Mouse (Mus musculus) limb, embryonic 11.5 days (tissue): Measurements from ENCODE around the gene A830018L16Rik. TPM values are rescaled to one million over a fixed set of nuclear protein-coding genes. Genes with fewer than 3 reads are reported as not detected.

ENCODE experiments used
- ATAC-seq: fragments of 200-750 bp; cut with Nextera tagmentation; 2 replicates; pipeline ENCODE4 v1.8.0; 2017; ENCODE audit warnings: low read depth; ENCODE audit not compliant: insufficient number of reproducible peaks, low FRiP score, low TSS enrichment
- DNase-seq: peaks from one replicate; pipeline ENCODE4 v3.0.0-alpha.2; 2015; ENCODE audit warnings: low spot score
- H3K27ac ChIP-seq: fragments of 300-500 bp; sonication (generic); replicated peaks from 2 replicates; pipeline ENCODE4 v1.5.1; 2014; ENCODE audit warnings: low read depth, mild to moderate bottlenecking, low read length
- H3K27me3 ChIP-seq: fragments of 300-500 bp; sonication (generic); 2 replicates; pipeline ENCODE4 v1.6.1; 2014; ENCODE audit warnings: mild to moderate bottlenecking, low read length, mixed read lengths; ENCODE audit not compliant: control insufficient read depth, insufficient read depth
- H3K36me3 ChIP-seq: fragments of 300-500 bp; sonication (generic); 2 replicates; pipeline ENCODE4 v1.6.1; 2014; ENCODE audit warnings: mild to moderate bottlenecking, low read length, moderate library complexity, mixed read lengths; ENCODE audit not compliant: control insufficient read depth, insufficient read depth
- H3K4me1 ChIP-seq: fragments of 300-500 bp; sonication (generic); 2 replicates; pipeline ENCODE4 v1.6.1; 2014; ENCODE audit warnings: low read length, mixed read lengths; ENCODE audit not compliant: control insufficient read depth, insufficient read depth
- H3K4me2 ChIP-seq: fragments of 300-500 bp; sonication (generic); 2 replicates; pipeline ENCODE4 v1.6.1; 2014; ENCODE audit warnings: low read depth, mild to moderate bottlenecking, moderate library complexity; ENCODE audit not compliant: severe bottlenecking
- H3K4me3 ChIP-seq: fragments of 300-500 bp; sonication (generic); 2 replicates; pipeline ENCODE4 v1.5.1; 2014; ENCODE audit warnings: low read depth, low read length
- H3K9ac ChIP-seq: fragments of 300-500 bp; sonication (generic); 2 replicates; pipeline ENCODE4 v1.6.1; 2014; ENCODE audit warnings: mild to moderate bottlenecking, low read length
- H3K9me3 ChIP-seq: fragments of 300-500 bp; sonication (generic); 2 replicates; pipeline ENCODE4 v1.6.1; 2016; ENCODE audit warnings: low read length; ENCODE audit not compliant: control insufficient read depth
- WGBS: fragments of 180-500 bp; shearing (Covaris S2); extraction: QIAGEN DNeasy Blood & Tissue Kit; methylation state at CpG from one replicate; pipeline ENCODE4 v1.1.7; 2014; 5-methylcytosine and 5-hydroxymethylcytosine counted together
- polyA plus RNA-seq: library from polyadenylated mRNA; unstranded; fragments of >200 nt; fragmentation: Nextera tagmentation; extraction: Ambion mirVana; gene quantifications from 2 replicates; pipeline ENCODE4 v1.2.1, GENCODE M21; 2014

The A830018L16Rik gene
- polyA plus RNA-seq, 1 experiment from 2014 or later: 0.47 TPM

DNA sequence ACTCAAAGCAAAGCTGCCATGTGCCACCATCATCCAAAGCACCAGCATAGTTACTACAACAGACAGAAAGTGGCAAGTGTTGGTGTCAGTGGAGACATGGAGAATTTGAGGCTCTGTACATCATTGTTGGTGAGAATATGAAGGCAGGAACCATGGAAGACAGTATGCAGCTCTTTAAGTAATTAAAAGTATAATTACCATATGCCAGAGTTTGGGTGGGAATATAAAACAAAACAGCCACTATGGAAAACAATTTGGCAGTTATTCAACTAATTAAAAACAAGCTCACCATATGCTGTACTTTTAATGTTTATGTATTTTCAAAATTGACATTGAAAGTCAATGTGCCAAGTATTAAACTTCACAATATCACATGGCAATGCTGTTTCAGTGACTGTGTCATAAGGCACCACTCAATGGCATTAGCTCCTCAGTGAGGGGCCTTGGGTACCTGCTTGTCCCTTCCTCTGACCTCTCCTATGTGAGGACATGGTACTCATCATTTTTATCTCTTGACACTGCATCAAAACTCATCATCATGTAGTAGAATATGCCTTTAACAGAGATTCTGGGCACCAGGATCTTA lies 153.5 kb downstream of the A830018L16Rik start:
- ATAC-seq (no peak), DNase-seq (no peak)
- no peak overlapping the region for H3K27ac ChIP-seq
- H3K9me3 ChIP-seq: no peaks in the 10 kb centered on the region
- no peaks in the 10 kb centered on the region for H3K36me3 ChIP-seq
- H3K27me3 ChIP-seq: no peaks in the 10 kb centered on the region
- no peaks in the 10 kb centered on the region for H3K4me1 ChIP-seq
- no peak overlapping the region for H3K4me3 ChIP-seq
- H3K9ac ChIP-seq: no peak overlapping the region
- no peak overlapping the region for H3K4me2 ChIP-seq

DNA sequence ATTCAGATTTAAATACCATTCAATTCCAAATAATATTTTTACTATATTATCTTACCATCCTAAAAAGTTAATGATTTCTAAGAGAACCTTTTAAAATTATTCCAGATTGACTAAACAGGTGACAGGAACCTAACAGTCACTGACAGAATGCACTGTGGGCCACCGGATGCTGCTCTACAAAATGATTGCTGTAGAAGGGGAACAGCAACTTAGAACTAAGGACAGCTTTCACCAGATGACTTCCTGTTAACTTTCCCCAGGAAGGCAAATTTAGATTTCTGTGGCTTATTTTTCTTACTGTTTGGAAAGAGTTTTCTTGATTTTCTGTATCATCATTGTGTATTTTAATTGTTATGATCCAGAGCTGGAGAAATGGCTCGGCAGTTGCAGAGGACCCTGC lies 156.4 kb downstream of the A830018L16Rik start:
- Histone ChIP-seq H3K27me3 (no peaks in the 10 kb centered on the region), H3K4me1 (no peaks in the 10 kb centered on the region), H3K4me3 (no peak overlapping the region), H3K27ac (no peak overlapping the region), H3K9ac (no peak overlapping the region), H3K4me2 (no peak overlapping the region), H3K36me3 (no peaks in the 10 kb centered on the region), H3K9me3 (no peaks in the 10 kb centered on the region)
- WGBS: 94% methylated on average over 2 of the region's 2 CpGs
- DNase-seq (no peak), ATAC-seq (no peak)

DNA sequence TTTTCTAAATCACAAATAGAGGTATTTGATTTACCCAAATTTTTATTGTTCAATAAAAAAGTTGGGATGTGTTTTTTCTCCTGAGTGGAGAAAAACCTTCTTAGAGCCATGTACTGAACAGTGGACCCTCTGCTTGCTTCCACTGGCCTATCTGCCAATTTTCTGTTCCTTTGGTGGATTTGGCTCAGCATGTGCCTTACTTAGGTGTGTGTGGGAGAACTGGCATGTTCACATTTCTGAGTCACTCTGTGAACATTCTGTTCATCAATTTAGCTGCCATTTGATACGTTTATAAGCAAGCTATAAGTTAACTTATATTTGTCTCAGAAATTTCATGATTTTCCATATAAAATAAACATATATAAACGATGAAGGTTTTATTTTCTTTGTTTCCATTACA lies 159.6 kb downstream of the A830018L16Rik start:
- H3K9ac ChIP-seq: no peak overlapping the region
- H3K36me3 ChIP-seq: no peaks in the 10 kb centered on the region
- no peaks in the 10 kb centered on the region for H3K27me3 ChIP-seq
- no peak for DNase-seq
- H3K9me3 ChIP-seq: no peaks in the 10 kb centered on the region
- no peak for ATAC-seq
- H3K4me3 ChIP-seq: no peak overlapping the region
- no peak overlapping the region for H3K27ac ChIP-seq
- no peaks in the 10 kb centered on the region for H3K4me1 ChIP-seq
- WGBS: 80% methylated on average over 2 of the region's 2 CpGs
- H3K4me2 ChIP-seq: no peak overlapping the region

DNA sequence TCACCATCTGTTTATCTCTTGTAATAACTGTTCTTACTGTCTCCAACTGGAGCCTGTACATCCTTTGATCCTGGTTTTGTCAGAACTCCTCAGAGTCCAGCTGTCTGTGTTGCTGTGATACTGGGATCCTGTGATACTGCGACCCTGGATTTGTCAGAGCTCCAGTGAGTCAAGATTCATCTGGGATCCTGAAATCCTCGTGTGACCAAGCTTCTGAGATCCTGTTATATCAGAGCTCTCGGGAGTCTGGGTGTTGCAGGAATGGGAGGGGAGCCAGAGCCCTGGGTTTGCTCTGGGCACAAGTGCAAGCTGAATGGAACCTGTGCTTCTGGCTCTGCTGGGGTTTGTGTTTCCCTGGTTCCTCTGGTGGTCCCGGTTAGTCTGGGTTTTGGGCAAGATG lies 166.1 kb downstream of the A830018L16Rik start:
- no peak for ATAC-seq
- no peaks in the 10 kb centered on the region for H3K4me1 ChIP-seq
- H3K27me3 ChIP-seq: no peaks in the 10 kb centered on the region
- WGBS: 70% methylated on average over 4 of the region's 4 CpGs
- no peak overlapping the region for H3K27ac ChIP-seq
- no peak overlapping the region for H3K9ac ChIP-seq
- H3K9me3 ChIP-seq: no peaks in the 10 kb centered on the region
- H3K36me3 ChIP-seq: no peaks in the 10 kb centered on the region
- no peak overlapping the region for H3K4me3 ChIP-seq
- H3K4me2 ChIP-seq: no peak overlapping the region
- DNase-seq: no peak

DNA sequence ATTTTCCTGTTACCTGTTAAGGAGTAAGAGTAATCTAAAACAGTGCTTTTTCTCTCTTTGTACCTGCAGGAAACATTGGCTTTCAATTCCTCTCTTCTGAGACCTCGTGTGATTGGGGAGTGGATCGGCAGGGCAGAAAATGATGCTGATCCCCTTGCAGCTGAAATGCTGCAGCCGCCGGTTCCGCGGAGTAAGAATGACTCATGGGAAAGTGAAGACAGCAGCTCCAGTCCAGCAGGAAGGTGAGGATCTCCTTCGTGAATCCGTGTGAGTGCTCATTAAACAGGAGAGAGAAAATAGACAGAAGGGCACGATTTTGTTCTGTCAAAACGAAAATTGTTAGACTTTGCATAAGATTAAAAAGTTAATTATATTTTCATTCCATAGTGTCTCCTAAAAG lies 174.4 kb downstream of the A830018L16Rik start:
- no peaks in the 10 kb centered on the region for H3K4me1 ChIP-seq
- WGBS: 75% methylated on average over 10 of the region's 10 CpGs
- no peak overlapping the region for H3K27ac ChIP-seq
- H3K4me3 ChIP-seq: no peak overlapping the region
- H3K36me3 ChIP-seq: no peaks in the 10 kb centered on the region
- no peaks in the 10 kb centered on the region for H3K9me3 ChIP-seq
- no peak overlapping the region for H3K4me2 ChIP-seq
- no peaks in the 10 kb centered on the region for H3K27me3 ChIP-seq
- H3K9ac ChIP-seq: no peak overlapping the region
- no peak for ATAC-seq
- DNase-seq: no peak

DNA sequence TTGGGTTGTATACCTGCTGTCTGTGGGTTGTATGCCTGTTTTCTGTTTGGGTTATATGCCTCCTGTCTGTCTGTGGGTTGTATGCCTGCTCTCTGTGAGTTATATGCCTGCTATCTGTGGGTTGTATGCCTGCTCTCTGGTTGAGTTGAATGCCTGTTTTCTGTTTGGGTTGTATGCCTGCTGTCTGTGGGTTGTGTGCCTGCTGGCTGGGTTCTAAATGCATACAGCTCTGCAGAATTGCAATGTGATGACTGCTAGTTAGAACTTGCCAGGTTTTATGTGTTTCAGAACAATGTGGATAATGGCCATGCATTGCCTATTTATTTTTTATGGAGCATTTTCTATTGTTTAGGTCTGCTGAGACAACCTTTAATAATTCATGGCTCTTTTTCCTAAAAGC lies 236.2 kb downstream of the A830018L16Rik start:
- H3K4me1 ChIP-seq: no peaks in the 10 kb centered on the region
- no peak for DNase-seq
- H3K4me3 ChIP-seq: no peak overlapping the region

DNA sequence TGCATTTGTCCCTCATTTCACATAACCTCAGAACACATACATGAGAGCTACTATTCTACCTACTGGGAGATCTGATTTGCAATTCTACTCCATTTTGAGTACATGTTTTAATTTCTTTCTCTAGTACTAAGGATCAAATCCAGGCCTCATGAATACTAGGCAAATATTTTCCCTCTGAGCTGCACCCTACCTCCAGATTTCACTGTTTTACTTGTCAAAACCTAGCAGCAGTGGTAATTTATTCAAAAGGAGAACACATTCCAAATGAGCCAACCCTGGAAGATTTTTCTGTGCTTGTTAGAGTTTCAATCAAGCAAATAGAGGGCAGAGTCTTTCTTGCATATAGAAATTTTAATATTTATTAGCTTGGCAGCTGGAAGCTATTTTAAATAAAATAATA lies 238.9 kb downstream of the A830018L16Rik start:
- ATAC-seq: no peak
- DNase-seq: no peak
- H3K4me3 ChIP-seq: no peak overlapping the region
- H3K9ac ChIP-seq: no peak overlapping the region
- no peaks in the 10 kb centered on the region for H3K27me3 ChIP-seq
- H3K9me3 ChIP-seq: no peaks in the 10 kb centered on the region
- H3K36me3 ChIP-seq: no peaks in the 10 kb centered on the region
- no peaks in the 10 kb centered on the region for H3K4me1 ChIP-seq
- H3K4me2 ChIP-seq: no peak overlapping the region
- no peak overlapping the region for H3K27ac ChIP-seq

More for the DNA sequence above, 236.2 kb downstream of the A830018L16Rik start:
- Histone ChIP-seq H3K27ac (no peak overlapping the region), H3K4me2 (no peak overlapping the region), H3K9ac (no peak overlapping the region), H3K27me3 (no peaks in the 10 kb centered on the region), H3K9me3 (no peaks in the 10 kb centered on the region), H3K36me3 (no peaks in the 10 kb centered on the region)
- no peak for ATAC-seq

DNA sequence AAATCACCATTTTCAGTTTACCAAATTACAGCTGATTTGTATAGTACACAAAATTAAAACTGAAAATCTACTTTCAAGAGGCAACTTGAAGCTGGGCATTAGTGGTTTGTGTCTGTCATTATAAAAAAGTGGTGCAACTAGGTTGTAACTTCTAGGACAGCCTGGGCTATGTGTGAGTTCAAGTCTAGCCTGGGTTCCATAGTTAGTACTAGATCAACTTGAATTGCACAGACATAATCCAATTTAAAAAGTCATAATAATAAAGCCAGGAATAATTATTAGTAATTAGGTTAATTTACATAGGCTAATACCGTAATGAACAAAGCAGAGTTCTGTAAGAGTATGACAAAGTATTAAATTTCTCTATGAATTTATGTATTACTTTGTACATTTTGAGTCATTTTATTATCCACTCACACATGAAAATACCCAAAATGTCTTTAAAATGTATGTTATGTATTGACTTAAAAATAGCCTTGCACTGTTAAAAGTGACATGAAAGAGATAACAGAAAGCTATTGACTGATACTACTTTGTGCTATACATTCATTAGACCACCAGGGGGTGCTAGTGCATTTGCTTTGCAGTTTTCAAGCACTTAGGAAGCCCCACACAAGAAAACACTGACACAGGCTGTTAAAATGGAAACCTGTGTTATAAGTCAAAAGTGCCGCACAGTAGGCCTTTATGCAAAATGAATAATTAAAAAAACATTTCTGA lies 243.6 kb downstream of the A830018L16Rik start:
- Histone ChIP-seq H3K27ac (no peak overlapping the region), H3K4me3 (no peak overlapping the region), H3K36me3 (no peaks in the 10 kb centered on the region), H3K27me3 (no peaks in the 10 kb centered on the region), H3K4me1 (no peaks in the 10 kb centered on the region), H3K4me2 (no peak overlapping the region), H3K9ac (no peak overlapping the region), H3K9me3 (no peaks in the 10 kb centered on the region)
- ATAC-seq: peak; percentile 76
- 65% methylated on average over 2 of the region's 2 CpGs for WGBS
- DNase-seq: peak; percentile 40
